ENCODE assay signal across 8 mouse cellular contexts in genomic region chr6:67535005-67535776, GRCm38 (mm10). TPM values are rescaled to one million over a fixed set of nuclear protein-coding genes. Genes with fewer than 3 reads are reported as not detected.
A peak's percentile ranks its signal among the peaks of the same experiment; 100 is the strongest.
DNase-seq lines count a peak whose midpoint lies in the region; ATAC-seq lines count a peak whose summit lies in the region.

No protein-coding gene starts in this region.

- peak; percentile 35 for DNase-seq in 3134 (ENCODE audit: extremely low read depth, insufficient read length, low spot score)
- peak; percentile 42 for DNase-seq in CD4-positive helper T cell, adult 2 months (ENCODE audit: low read depth, low spot score)
- DNase-seq in limb, embryonic 10.5 days (ENCODE audit: low spot score), result peak; percentile 64
- peak; percentile 63 for DNase-seq in midbrain, embryonic 10.5 days (ENCODE audit: low spot score)
- DNase-seq in thymus, postnatal 14 days, result peak; percentile 30
- DNase-seq in cerebellum, postnatal 36 days, result no peak
- DNase-seq in layer of hippocampus, adult 9-10 months (ENCODE audit: low spot score), result no peak

- ATAC-seq in forebrain, embryonic 13.5 days, result peak; percentile 73

- H3K4me1 ChIP-seq in forebrain, embryonic 13.5 days, result peaks cover 17% of the 10 kb centered on the region
- peaks cover 22% of the 10 kb centered on the region for H3K4me1 ChIP-seq in limb, embryonic 10.5 days
- H3K4me1 ChIP-seq in midbrain, embryonic 10.5 days, result peaks cover 25% of the 10 kb centered on the region

- H3K4me2 ChIP-seq in forebrain, embryonic 13.5 days, result peak overlapping the region; percentile 80

- no peak overlapping the region for H3K27ac ChIP-seq in forebrain, embryonic 13.5 days
- H3K27ac ChIP-seq in limb, embryonic 10.5 days, result no peak overlapping the region
- no peak overlapping the region for H3K27ac ChIP-seq in midbrain, embryonic 10.5 days (replicated peaks)

- H3K9me3 ChIP-seq in forebrain, embryonic 13.5 days (replicated peaks), result no peaks in the 10 kb centered on the region
- no peaks in the 10 kb centered on the region for H3K9me3 ChIP-seq in limb, embryonic 10.5 days (replicated peaks)
- H3K9me3 ChIP-seq in midbrain, embryonic 10.5 days (replicated peaks), result no peaks in the 10 kb centered on the region

- under 1% methylated on average over 62 of the region's 62 CpGs for WGBS in forebrain, embryonic 13.5 days
- 1% methylated on average over 62 of the region's 62 CpGs for WGBS in limb, embryonic 10.5 days
- under 1% methylated on average over 62 of the region's 62 CpGs for WGBS in midbrain, embryonic 10.5 days

- peak overlapping the region; percentile 48 for H3K4me3 ChIP-seq in forebrain, embryonic 13.5 days
- peak overlapping the region; percentile 51 for H3K4me3 ChIP-seq in limb, embryonic 10.5 days
- peak overlapping the region; percentile 55 for H3K4me3 ChIP-seq in midbrain, embryonic 10.5 days

- H3K27me3 ChIP-seq in forebrain, embryonic 13.5 days, result peaks cover 61% of the 10 kb centered on the region
- H3K27me3 ChIP-seq in limb, embryonic 10.5 days (ENCODE audit: low read depth, poor library complexity, severe bottlenecking), result peaks cover 77% of the 10 kb centered on the region
- peaks cover 70% of the 10 kb centered on the region for H3K27me3 ChIP-seq in midbrain, embryonic 10.5 days (ENCODE audit: low read depth, poor library complexity, severe bottlenecking)

- H3K36me3 ChIP-seq in forebrain, embryonic 13.5 days (ENCODE audit: poor library complexity, severe bottlenecking), result no peaks in the 10 kb centered on the region
- no peaks in the 10 kb centered on the region for H3K36me3 ChIP-seq in limb, embryonic 10.5 days
- H3K36me3 ChIP-seq in midbrain, embryonic 10.5 days, result no peaks in the 10 kb centered on the region

- H3K9ac ChIP-seq in forebrain, embryonic 13.5 days, result no peak overlapping the region; the same call in none of the 2 replicates

RNA-seq across cellular contexts. Expression of gene Tacstd2, which starts 0.4 kb away (rescaled TPM):
- 0.13 and 0.23 TPM in 2 replicates for polyA plus RNA-seq in forebrain, embryonic 13.5 days (2015; fragmentation: Nextera tagmentation; extraction: Ambion mirVana)
- polyA plus RNA-seq in limb, embryonic 10.5 days (2016; fragmentation: Nextera tagmentation; extraction: Ambion mirVana), result 7.2 and 13.2 TPM in 2 replicates
- polyA plus RNA-seq in midbrain, embryonic 10.5 days (2016; fragmentation: Nextera tagmentation; extraction: Ambion mirVana), result 3.2 and 5.5 TPM in 2 replicates

RNA-seq across cellular contexts. Expression of gene Il23r, which starts 43.5 kb away (rescaled TPM):
- polyA plus RNA-seq in forebrain, embryonic 13.5 days (2015; fragmentation: Nextera tagmentation; extraction: Ambion mirVana), result not detected in 2 replicates
- polyA plus RNA-seq in limb, embryonic 10.5 days (2016; fragmentation: Nextera tagmentation; extraction: Ambion mirVana), result not detected in 2 replicates
- not detected in 2 replicates for polyA plus RNA-seq in midbrain, embryonic 10.5 days (2016; fragmentation: Nextera tagmentation; extraction: Ambion mirVana)

Comparison
In these comparisons a context has a peak if more than half of its experiments do, and no peak if none do; other contexts are left out.
1. DNase-seq: peak in 3134 (single experiment), CD4-positive helper T cell, adult 2 months (single experiment), limb, embryonic 10.5 days (single experiment), midbrain, embryonic 10.5 days (single experiment) and thymus, postnatal 14 days (single experiment); none in cerebellum, postnatal 36 days (0 of 2) and layer of hippocampus, adult 9-10 months (single experiment).
2. Peak in every context shown above with its lines, with median percentiles within 50 percentile points of each other: H3K4me3 ChIP-seq.